Comparison of ENCODE assay signal across 9 mouse cellular contexts in the genomic region with DNA sequence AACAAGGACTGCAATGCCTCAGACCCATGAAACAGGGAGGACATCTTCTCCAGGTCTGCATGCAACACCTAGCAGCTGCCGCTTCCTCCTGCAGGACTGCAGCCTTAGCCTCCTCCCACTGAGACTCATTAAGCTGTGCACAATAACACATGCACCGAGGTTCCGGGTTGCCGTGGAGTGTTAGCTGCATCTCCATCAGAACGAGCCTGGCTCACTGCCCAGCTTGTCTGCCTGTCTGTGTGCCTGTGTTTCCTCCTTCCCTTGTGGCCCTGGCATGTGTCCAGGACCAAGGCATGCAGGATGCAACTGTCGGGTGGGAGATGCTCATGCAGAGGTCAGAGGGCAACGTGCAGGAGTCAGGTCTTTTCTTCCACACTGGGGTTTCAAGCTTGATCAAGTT.
A peak's percentile ranks its signal among the peaks of the same experiment; 100 is the strongest.
DNase-seq lines count a peak whose midpoint lies in the region; ATAC-seq lines count a peak whose summit lies in the region.
"Had no signal": no experiment of that assay in that cellular context is flagged by ENCODE, and none has a peak within 500 bp of the region (broad histone marks: within the 10 kb centered on the region; RNA-seq: fewer than 3 reads in every experiment).

No protein-coding gene starts in this region.

- H3K9ac ChIP-seq in heart, embryonic 13.5 days: no peak overlapping the region
- H3K9ac ChIP-seq in forebrain, embryonic 12.5 days: no peak overlapping the region
- no peak overlapping the region for H3K9ac ChIP-seq in stomach, embryonic 16.5 days (ENCODE audit: low read length)

- no peaks in the 10 kb centered on the region for H3K27me3 ChIP-seq in heart, embryonic 13.5 days (replicated peaks)
- no peaks in the 10 kb centered on the region for H3K27me3 ChIP-seq in forebrain, embryonic 12.5 days
- H3K27me3 ChIP-seq in stomach, embryonic 16.5 days (ENCODE audit: control insufficient read depth, insufficient read depth, low read length): no peaks in the 10 kb centered on the region
- H3K27me3 ChIP-seq: Patski had no signal

- intact Hi-C loops in heart, postnatal 36 days (cut with DNase I): no loop called here

- peaks cover 9% of the 10 kb centered on the region for H3K4me1 ChIP-seq in heart, embryonic 13.5 days
- H3K4me1 ChIP-seq in forebrain, embryonic 12.5 days: peaks cover 13% of the 10 kb centered on the region
- no peaks in the 10 kb centered on the region for H3K4me1 ChIP-seq in stomach, embryonic 16.5 days (ENCODE audit: control insufficient read depth, insufficient read depth, low read length)

- no peaks in the 10 kb centered on the region for H3K9me3 ChIP-seq in heart, embryonic 13.5 days
- no peaks in the 10 kb centered on the region for H3K9me3 ChIP-seq in forebrain, embryonic 12.5 days
- no peaks in the 10 kb centered on the region for H3K9me3 ChIP-seq in stomach, embryonic 16.5 days (replicated peaks; ENCODE audit: control insufficient read depth, low read length)

- ATAC-seq in heart, embryonic 13.5 days (ENCODE audit: extremely low read depth, insufficient number of reproducible peaks, low FRiP score, low TSS enrichment): peak; percentile 31; the same call in 1 of the 2 replicates
- peak; percentile 83; the same call in 1 of the 2 replicates for ATAC-seq in forebrain, embryonic 12.5 days (ENCODE audit: low FRiP score)
- peak; percentile 73 for ATAC-seq in stomach, embryonic 16.5 days (ENCODE audit: insufficient read depth, low FRiP score)
- ATAC-seq: Patski had no signal

- H3K27ac ChIP-seq in heart, embryonic 13.5 days (replicated peaks): no peak overlapping the region
- H3K27ac ChIP-seq in forebrain, embryonic 12.5 days: no peak overlapping the region
- H3K27ac ChIP-seq in stomach, embryonic 16.5 days (ENCODE audit: low read length): no peak overlapping the region

- 9% methylated on average over 7 of the region's 7 CpGs for WGBS in heart, embryonic 13.5 days
- 9% methylated on average over 7 of the region's 7 CpGs for WGBS in forebrain, embryonic 12.5 days
- 20% methylated on average over 7 of the region's 7 CpGs for WGBS in stomach, embryonic 16.5 days

- DNase-seq in heart, postnatal 36 days: no peak
- DNase-seq in adrenal gland, adult 18-20 months (ENCODE audit: low spot score in 2 of 2): peak; percentile 4 to 28
- peak; percentile 37 for DNase-seq in kidney, adult 18-20 months
- peak; percentile 49 for DNase-seq in lung, postnatal 10 days
- no peak for DNase-seq in spleen, postnatal 36 days (ENCODE audit: low spot score in 2 of 2)

- H3K4me2 ChIP-seq in heart, embryonic 13.5 days: peak overlapping the region; percentile 27; the same call in 1 of the 2 replicates
- H3K4me2 ChIP-seq in forebrain, embryonic 12.5 days: no peak overlapping the region
- H3K4me2 ChIP-seq in stomach, embryonic 16.5 days (ENCODE audit: low read depth, low read length): no peak overlapping the region

- H3K36me3 ChIP-seq in heart, embryonic 13.5 days: no peaks in the 10 kb centered on the region
- no peaks in the 10 kb centered on the region for H3K36me3 ChIP-seq in forebrain, embryonic 12.5 days (replicated peaks)
- no peaks in the 10 kb centered on the region for H3K36me3 ChIP-seq in stomach, embryonic 16.5 days (ENCODE audit: control insufficient read depth, insufficient read depth, low read length)

- H3K4me3 ChIP-seq in heart, embryonic 13.5 days: no peak overlapping the region
- no peak overlapping the region for H3K4me3 ChIP-seq in forebrain, embryonic 12.5 days (replicated peaks)
- no peak overlapping the region for H3K4me3 ChIP-seq in stomach, embryonic 16.5 days (replicated peaks; ENCODE audit: low read length)

Comparison
In these comparisons a context has a peak if more than half of its experiments do, and no peak if none do; other contexts are left out.
1. ATAC-seq: peak in every context shown above with its lines; median percentile 83 in forebrain, embryonic 12.5 days; 73 in stomach, embryonic 16.5 days; 31 in heart, embryonic 13.5 days.
2. DNase-seq: peak in adrenal gland, adult 18-20 months (2 of 2), kidney, adult 18-20 months (single experiment) and lung, postnatal 10 days (single experiment); none in heart, postnatal 36 days (0 of 2) and spleen, postnatal 36 days (0 of 2).